Mouse (Mus musculus): ENCODE results near the gene BC024063.
"Not testable (repeated sequence)": the region's sequence is repeated elsewhere in the genome, so short reads cannot be mapped to it uniquely, and the experiment has no call there.

GRCm38 (mm10) chr10:82082728-82083621 lies at the start of gene BC024063:
- not testable (repeated sequence) for TF ChIP-seq CTCF (IDR thresholded peaks at IDR 0.05; ENCODE audit: control insufficient read depth, insufficient read depth, insufficient read length); USF1 (IDR thresholded peaks at IDR 0.05; ENCODE audit: low read depth); CEBPB (IDR thresholded peaks at IDR 0.05; ENCODE audit: low read depth); MYOD1 (IDR thresholded peaks at IDR 0.05; ENCODE audit: control insufficient read depth, insufficient read length, low read depth); MYOG (IDR thresholded peaks at IDR 0.05; ENCODE audit: control insufficient read depth, extremely low read depth, insufficient read length)
- TF ChIP-seq MAX (IDR thresholded peaks at IDR 0.05) = peak; percentile 78

Measured in C2C12 (cell line).